Mouse (Mus musculus): ENCODE results near the gene Afp.

Gene Afp

DNA sequence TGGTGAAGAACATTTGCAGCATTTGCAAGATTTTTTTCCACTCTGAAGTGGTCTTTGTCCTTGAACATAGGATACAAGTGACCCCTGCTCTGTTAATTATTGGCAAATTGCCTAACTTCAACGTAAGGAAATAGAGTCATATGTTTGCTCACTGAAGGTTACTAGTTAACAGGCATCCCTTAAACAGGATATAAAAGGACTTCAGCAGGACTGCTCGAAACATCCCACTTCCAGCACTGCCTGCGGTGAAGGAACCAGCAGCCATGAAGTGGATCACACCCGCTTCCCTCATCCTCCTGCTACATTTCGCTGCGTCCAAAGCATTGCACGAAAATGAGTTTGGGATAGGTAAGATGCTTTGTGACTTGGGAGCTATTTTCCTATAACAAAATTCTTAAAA, at the start of gene Afp:
TSS of gene Afp (plus strand) at position 220 of the 400 bp plus-strand sequence.
- DNase-seq: no peak

DNA sequence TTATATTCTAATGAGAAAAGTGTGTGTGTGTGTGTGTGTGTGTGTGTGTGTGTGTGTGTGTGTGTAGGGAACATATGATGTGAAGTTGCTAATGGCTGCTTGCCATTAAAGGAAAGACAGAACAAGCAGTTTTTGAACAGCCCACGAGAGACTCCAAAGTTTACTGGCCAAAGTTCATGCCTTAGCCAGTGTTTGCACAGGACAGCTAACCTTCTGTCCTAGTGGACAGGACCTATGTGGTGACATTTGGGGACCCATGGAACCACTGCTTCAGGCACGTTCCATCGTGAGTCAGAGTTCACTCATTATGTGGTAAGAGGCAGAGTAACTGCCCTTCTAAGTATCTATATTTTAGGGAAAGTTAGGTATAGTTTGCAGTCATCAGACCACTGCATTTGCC, 43.0 kb upstream of the Afp start:
- peak in 1 of 2 experiments; percentile 2 for DNase-seq

DNA sequence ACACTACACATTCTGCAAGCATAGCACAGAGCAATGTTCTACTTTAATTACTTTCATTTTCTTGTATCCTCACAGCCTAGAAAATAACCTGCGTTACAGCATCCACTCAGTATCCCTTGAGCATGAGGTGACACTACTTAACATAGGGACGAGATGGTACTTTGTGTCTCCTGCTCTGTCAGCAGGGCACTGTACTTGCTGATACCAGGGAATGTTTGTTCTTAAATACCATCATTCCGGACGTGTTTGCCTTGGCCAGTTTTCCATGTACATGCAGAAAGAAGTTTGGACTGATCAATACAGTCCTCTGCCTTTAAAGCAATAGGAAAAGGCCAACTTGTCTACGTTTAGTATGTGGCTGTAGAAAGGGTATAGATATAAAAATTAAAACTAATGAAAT, 40.6 kb upstream of the Afp start:
- no peak for DNase-seq

DNA sequence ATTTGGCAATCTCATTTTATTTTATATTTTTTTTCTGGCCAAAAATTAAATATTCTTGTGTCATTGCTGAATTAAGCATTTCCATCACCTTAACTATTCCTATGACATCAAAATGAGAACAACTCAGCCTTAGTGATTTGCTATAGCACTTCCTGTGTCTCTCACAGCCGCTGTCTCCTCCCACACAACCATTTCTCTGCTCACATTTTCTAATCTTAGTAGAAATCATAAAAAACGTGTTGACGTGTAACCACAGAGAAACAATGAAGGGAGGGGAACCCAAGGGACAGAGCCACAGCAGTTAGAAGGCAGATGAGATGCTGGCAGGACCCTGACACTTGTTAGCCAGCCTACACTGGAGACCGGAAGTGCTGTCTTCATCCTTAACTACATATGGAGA, 37.8 kb upstream of the Afp start:
- no peak for DNase-seq

DNA sequence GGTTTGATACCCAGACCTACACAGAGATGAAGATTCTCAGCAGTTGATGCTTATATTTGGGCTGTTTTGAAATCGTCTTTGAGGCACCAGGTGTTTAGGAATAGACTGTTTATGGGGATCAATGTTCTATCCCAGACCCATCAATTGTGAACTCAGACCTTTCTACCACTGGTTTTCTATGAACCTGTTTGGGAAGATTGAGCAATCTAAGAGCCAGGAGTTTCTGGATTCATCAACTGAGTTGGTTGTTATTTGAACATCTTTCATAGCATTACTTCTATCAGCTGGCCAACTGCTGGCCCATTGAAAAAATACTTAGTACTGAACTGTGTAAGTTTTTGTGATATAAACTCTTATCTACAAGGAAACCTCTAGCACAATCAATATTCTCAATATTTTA, 33.3 kb upstream of the Afp start:
- DNase-seq: no peak

DNA sequence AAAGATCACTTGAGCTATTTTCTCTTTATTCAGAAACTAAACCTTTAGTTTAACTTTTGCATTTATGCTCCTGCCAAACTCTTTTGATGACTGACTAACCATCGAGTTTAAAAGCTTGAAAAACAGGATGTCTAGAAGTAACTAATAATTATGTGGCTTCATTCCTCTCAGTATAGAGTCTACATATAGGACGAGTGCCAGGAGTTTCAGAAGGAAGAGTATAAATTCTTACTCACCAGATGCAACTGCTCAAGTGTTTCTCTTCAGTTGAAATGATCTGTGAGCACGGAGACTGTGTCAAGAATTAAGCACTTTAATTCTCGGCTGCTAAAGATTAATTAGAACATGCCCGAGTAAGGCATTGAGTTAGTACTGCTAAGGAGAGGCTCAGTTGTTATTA, 31.8 kb upstream of the Afp start:
- no peak for DNase-seq

DNA sequence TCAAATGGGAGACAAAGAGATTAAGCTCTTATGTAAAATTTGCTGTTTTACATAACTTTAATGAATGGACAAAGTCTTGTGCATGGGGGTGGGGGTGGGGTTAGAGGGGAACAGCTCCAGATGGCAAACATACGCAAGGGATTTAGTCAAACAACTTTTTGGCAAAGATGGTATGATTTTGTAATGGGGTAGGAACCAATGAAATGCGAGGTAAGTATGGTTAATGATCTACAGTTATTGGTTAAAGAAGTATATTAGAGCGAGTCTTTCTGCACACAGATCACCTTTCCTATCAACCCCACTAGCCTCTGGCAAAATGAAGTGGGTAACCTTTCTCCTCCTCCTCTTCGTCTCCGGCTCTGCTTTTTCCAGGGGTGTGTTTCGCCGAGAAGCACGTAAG, 29.9 kb upstream of the Afp start, which contains the start of gene Alb:
TSS of gene Alb (plus strand) at position 279 of the 400 bp plus-strand sequence.
- DNase-seq: no peak

DNA sequence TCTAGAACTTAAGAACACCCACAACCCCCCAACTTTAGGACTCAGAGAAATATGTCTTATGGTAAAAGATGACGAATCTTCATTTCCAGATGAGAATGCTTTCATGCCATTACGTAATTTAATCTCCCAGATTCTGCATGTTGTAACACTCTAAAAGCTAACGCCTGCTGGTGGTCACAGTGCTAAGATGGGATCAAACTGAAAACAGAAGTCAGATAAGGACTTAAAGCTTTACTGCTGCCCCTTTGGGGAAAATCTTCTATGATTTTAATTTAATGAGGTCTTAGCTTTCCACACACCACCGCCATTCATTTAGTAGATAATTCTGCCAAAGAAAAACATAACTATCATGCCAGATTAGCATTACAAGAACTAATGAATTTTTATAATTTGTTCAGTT, 23.7 kb upstream of the Afp start:
- peak in 1 of 2 experiments; percentile 2 for DNase-seq

DNA sequence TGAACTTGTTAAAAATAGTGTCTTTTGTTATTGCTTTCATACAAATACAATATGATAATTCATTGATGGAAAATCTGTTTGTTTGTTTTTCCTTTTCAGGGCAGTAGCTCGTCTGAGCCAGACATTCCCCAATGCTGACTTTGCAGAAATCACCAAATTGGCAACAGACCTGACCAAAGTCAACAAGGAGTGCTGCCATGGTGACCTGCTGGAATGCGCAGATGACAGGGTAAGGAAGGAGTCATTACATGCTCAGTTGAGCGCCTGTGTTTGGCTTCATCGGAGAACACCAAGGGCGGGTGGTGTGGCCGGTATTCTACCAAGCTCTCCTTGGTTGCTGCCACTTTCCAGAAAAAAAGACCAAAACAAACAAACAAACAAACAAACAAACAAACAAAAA, 23.3 kb upstream of the Afp start:
- peak; percentile 56 to 66 for DNase-seq

DNA sequence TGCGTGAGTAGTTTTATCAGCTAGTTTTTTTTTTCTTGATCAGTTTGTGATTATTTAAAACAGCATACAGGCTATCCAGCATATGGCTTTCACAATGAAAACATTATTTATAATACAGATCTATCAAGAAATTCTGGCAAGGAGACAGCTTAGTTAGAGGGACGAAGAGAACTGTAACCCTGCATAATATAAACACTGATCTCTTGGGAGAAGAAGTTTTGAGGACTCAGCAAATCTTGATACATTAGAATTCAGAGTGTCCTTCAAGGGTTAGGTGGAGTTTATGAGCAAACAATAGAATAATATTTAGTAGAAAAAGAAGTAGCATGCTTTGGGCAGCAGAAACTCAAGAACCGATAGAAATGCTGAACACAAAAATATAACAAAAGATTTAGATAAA, 19.7 kb upstream of the Afp start:
- no peak for DNase-seq

DNA sequence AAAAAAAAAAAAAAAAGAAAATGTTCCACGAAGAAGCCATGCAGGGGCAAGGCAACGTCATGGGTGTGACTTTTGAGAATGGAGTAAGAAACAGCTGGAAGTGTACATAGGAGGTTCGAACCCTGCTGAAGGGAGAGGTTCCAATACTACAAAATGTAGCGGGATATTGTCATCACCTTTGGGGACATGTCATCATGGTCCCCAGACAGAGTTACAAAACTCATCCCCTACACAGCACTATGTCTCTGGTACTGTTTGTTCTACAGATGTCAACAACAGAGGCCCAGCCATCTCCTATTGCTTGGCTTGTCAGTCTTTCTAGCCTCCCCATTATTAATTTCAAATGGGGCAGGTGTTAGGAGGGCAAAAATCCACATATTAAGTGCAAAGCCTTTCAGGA, 16.6 kb upstream of the Afp start:
- DNase-seq: no peak

DNA sequence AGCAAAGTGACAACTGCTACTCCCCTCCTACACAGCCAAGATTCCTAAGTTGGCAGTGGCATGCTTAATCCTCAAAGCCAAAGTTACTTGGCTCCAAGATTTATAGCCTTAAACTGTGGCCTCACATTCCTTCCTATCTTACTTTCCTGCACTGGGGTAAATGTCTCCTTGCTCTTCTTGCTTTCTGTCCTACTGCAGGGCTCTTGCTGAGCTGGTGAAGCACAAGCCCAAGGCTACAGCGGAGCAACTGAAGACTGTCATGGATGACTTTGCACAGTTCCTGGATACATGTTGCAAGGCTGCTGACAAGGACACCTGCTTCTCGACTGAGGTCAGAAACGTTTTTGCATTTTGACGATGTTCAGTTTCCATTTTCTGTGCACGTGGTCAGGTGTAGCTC, 16.2 kb upstream of the Afp start:
- no peak for DNase-seq

DNA sequence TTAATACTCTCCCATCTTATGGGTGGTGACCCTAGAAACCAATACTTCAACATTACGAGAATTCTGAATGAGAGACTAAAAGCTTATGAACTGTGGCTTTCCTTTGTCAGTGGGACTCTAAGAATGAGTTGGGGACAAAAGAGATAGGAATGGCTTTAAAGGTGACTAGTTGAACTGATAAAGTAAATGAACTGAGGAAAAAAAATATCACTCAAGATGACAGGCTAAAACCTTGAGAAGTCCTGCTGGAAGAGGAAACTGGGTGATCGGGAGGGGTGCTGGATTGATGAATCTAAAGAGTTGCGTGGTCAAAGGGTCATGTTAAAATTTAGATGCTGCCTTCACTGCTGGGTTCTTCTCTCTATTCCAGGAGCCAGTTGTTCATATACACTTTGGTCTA, 13.8 kb upstream of the Afp start:
- DNase-seq: no peak

DNA sequence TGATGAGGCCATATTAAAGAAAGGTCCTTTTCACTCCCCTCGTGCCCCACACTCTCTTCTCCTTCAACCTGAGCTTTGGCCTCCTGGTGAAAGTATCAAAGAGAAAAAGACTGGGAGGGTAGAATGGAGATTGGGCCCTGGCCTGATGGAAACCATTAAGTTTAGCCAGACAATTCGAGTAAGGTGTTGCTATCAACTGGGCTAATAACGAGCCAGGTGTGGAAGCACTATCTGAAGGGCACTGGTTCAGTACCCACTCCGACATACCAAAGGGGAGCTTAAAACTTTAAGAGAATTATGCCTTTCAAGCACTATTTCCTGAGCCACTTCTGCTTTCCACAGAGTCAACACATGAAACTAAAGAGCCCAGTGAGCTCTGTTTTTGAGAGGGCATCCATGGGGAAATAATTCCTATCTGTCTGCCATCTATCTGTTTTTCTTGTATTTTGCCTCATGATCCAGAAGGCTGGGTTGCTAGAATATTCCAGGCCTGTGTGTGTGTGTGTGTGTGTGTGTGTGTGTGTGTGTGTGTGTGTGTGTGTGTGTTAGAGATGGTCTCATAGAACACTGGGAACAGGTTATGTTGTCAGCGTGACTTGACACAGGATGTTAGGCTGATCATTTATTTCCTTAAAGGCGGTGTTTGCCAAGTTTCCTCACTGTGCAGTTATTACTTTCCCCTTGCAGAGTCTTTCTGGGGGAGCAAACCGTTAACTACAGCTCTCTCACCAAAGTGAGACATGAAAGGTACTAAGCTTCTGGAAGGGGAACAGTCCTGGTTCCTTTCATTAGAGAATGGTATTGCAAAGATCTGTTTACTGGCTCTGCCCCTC, 13.0 kb upstream of the Afp start:
- DNase-seq: no peak

DNA sequence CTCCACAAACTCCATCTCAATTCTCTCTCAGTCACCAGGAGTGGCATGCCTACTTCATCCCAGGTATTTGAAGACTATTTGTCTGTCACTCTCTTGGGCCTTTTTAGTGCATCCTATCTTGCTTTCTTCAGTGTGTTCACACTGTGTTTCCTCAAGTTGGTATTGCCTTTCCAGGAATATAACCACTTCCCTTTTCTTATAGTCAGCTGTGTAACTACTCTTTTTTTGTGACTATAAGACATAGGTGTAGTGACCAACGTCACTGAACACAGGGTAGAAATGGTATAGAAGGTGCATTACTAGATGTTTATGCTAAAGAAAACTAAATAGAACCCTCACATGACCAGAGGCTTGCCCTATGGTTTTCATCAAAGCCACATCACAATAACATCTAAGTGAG, 11.7 kb upstream of the Afp start:
- DNase-seq: no peak

DNA sequence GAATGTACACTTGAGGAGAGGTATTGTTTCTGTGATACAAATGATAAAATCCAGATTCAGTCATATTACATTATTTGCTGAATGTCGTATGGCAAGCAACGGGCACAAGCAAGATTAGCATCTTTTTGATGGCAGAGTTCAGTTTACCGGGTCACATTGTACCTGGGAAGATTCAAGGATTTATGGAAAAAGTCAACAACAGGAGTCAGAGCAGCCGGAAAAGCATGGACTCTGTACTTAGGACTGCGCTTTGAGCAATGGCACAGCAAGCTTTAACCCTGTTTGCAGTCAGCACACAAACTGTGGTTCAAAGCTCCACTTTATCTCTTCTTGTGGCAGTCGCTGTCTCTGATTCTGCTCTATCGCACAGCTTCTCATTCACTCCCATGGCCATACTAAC, 4.9 kb upstream of the Afp start:
- DNase-seq: no peak

DNA sequence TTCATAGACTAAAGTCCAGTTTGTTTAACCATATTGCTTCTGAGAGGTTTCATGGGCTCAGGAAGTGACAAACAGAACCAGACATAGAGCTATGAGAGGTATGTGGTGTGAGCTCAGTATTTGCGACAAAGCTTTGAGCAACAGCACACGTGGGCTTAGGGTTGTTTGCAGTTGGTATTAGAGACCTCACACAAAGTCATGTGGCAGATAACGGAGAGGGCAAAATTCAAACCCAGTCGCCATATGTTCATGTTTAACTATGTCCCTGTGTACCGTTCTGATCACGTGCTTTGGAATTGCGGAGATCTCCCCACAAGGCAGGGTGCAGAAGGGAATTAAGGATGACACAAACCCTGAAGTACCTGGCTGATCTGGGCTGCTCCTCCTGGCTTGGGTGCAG, 2.2 kb upstream of the Afp start:
- DNase-seq: no peak

DNA sequence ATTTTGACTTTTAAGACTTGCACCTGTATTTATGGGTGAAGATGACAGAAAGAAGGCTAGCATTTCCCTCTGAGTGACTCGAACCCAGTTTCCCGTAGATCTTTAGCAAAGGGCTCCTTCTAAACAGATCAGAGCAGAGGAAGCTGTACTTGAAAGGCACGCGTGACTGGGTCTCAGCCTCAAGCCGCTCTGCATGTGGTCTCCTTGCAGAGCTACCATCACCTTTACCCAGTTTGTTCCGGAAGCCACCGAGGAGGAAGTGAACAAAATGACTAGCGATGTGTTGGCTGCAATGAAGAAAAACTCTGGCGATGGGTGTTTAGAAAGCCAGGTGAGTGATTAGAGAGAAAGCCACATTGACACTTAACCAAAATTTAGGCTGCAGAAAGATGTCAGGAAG, 1.9 kb downstream of the Afp start:
- no peak for DNase-seq

DNA sequence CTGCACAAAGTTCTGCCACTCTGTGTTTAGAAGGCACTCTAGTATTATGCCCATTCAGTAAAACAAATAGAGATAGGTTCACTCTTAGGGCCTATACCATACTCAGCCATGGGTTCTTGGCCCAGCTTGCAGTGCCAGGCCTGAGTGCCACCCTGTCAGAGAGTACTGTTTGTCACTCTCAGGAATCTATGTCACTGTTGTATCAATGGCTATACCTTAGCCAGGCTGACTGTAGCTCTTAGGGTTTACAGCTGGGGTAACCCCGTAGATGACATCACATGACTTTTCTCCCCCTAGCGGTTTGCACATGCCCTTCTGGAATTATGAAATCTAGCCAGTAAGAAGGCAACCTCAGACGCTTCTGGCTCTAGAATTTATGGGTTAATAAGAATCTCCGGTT, 3.8 kb downstream of the Afp start:
- DNase-seq: no peak

DNA sequence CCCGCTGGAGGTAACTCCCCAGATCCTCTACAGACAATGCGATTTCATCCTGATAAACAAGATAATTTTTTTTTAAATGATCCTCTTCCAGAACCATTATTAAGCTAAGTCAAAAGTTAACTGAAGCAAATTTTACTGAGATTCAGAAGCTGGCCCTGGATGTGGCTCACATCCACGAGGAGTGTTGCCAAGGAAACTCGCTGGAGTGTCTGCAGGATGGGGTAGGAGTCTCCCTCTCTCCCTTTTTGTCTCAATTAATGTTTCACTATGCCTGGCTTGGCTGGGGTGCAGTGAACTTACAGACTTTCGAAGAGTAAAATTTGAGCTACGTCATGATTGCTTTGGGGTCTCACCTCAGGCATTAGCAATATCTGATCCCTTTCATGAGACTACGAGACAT, 9.0 kb downstream of the Afp start:
- DNase-seq: no peak

DNA sequence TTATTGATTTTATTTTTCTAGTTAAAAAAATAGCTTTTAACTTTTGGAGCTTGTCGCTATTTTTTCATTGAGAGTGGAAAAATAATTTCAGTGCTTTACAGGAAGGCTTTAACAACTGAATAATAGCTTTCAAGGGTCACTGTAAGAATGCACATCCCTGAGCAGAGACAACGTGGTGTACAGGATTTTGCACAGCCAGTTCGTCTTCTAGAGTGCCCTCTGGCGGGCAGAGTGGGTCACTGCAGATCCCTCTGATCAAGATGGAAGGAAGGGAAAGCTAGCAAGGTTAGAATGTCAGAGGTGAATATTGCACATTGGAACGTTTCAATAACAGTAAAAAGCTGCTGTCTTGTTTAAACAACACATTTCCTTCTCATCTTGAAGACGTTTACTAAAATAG, 10.2 kb downstream of the Afp start:
- DNase-seq: peak; percentile 88

DNA sequence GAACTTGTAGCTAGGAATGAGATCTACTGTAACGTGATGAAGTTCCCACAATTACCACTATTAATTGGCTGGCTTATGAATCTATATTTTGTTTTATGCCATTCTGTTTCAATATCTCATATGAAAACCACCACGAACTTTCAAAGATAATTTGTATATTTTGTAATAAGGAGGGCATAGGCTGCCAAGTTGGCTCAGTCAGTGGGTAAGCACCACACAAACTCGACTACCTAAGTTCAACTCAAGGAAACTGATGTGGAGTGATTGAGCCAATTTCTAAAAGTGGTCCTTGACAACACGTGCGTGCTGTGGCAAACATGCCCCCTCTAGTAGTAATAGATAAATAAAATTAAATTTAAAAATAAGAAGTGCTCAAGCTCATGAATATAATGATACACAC, 11.2 kb downstream of the Afp start:
- no peak for DNase-seq

DNA sequence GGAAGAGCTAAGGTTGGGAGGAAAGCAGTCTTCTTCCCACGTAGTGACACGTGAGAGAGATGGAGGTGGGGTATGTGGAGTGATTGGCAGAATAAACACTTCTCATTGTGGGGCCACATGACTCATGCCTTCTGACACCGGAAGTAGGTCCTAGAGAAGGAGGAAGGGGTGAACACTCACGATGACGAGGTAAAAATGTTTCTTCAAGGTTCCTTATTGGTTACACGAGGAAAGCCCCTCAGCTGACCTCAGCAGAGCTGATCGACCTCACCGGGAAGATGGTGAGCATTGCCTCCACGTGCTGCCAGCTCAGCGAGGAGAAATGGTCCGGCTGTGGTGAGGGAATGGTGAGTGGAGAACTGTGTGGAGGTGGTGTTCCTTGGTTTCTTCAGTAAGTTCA, 14.2 kb downstream of the Afp start:
- DNase-seq: no peak

DNA sequence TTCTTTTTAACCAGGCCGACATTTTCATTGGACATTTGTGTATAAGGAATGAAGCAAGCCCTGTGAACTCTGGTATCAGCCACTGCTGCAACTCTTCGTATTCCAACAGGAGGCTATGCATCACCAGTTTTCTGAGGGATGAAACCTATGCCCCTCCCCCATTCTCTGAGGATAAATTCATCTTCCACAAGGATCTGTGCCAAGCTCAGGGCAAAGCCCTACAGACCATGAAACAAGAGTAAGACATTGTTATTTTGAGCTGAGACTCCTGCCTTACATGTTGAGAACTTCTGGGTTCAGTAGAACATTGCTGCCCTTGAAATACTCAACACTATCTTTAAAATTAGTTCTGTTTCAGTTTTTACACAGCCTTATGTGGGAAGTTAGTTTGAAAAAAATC, 16.0 kb downstream of the Afp start:
- no peak for DNase-seq

DNA sequence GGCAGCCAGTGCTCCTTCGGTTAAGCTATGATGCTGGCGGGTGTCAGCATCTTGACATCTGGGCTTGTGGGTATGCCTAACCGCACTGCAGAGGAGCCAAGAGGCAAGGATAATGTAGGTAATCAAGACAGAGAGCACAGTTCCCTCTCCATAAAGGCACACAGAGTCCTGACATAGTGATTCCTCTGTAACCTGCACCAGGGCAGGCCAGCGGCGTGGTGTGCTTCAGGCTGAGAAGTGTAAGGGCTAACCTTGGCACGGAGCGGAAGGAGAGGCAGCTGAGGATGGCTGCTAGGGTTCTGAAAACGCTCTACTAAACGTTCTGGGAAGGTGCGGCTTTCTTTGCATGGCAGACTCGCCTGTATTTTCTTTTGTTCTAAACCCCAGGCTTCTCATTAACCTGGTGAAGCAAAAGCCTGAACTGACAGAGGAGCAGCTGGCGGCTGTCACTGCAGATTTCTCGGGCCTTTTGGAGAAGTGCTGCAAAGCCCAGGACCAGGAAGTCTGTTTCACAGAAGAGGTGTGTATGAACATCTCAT, 16.9 kb downstream of the Afp start:
- peak; percentile 36 to 48 for DNase-seq
